Mouse (Mus musculus): ENCODE results near the gene Aplnr.

- no peak for TF ChIP-seq POLR2A (IDR thresholded peaks at IDR 0.05; ENCODE audit: low read depth, low read length)
- no peak for TF ChIP-seq CTCF (IDR thresholded peaks at IDR 0.05; ENCODE audit: borderline replicate concordance, insufficient read depth, low read length)
Measured at GRCm38 (mm10) chr2:85103201-85103600, 32.8 kb upstream of the Aplnr start.

Data from embryonic fibroblast, embryonic 13.5 days (primary cell).